Mouse (Mus musculus) erythroblast, embryonic 14.5 days (primary cell): ENCODE measurements around the gene Casq1. TPM values are rescaled to one million over a fixed set of nuclear protein-coding genes. Genes with fewer than 3 reads are reported as not detected.

ENCODE experiments used
- H3K27me3 ChIP-seq: 2 replicates; pipeline ENCODE4 v1.6.1; 2012; ENCODE audit warnings: inconsistent platforms; ENCODE audit not compliant: control insufficient read depth
- H3K36me3 ChIP-seq: 2 replicates; pipeline ENCODE4 v1.6.1; 2012; ENCODE audit warnings: mild to moderate bottlenecking, inconsistent platforms; ENCODE audit not compliant: control insufficient read depth
- H3K4me1 ChIP-seq: 2 replicates; pipeline ENCODE4 v1.6.1; 2012; ENCODE audit warnings: inconsistent platforms; ENCODE audit not compliant: control insufficient read depth
- H3K4me3 ChIP-seq: replicated peaks from 2 replicates; pipeline ENCODE3; 2012; ENCODE audit warnings: moderate library complexity, mild to moderate bottlenecking, inconsistent platforms
- H3K9me3 ChIP-seq: 2 replicates; pipeline ENCODE4 v1.6.1; 2012; ENCODE audit warnings: low read length, inconsistent platforms, mixed read lengths; ENCODE audit not compliant: control insufficient read depth
- GATA1 ChIP-seq: IDR thresholded peaks from 2 replicates; pipeline ENCODE4 v1.6.1; 2012; ENCODE audit warnings: low read length, inconsistent platforms, mixed read lengths
- TAL1 ChIP-seq: IDR thresholded peaks from 3 replicates; pipeline ENCODE4 v1.6.1; 2012; ENCODE audit warnings: low read length, inconsistent platforms, mixed read lengths
- polyA plus RNA-seq: library from polyadenylated mRNA; stranded (reverse); fragments of >175 nt; gene quantifications from 2 replicates; pipeline ENCODE4 v1.2.3, GENCODE M21; 2012

The Casq1 gene
- polyA plus RNA-seq, 1 experiment: not detected

- no peaks in the 10 kb centered on the region for H3K36me3 ChIP-seq
- H3K4me3 ChIP-seq: no peak overlapping the region
- no peaks in the 10 kb centered on the region for H3K9me3 ChIP-seq
- H3K4me1 ChIP-seq: peaks cover 7% of the 10 kb centered on the region
- no peak for TF ChIP-seq GATA1
- TF ChIP-seq TAL1: no peak
- H3K27me3 ChIP-seq: peaks cover 9% of the 10 kb centered on the region
Observed at GRCm38 (mm10) chr1:172212776-172213175, 6.9 kb downstream of the Casq1 start.

- Histone ChIP-seq H3K4me1 (peaks cover 8% of the 10 kb centered on the region), H3K36me3 (peaks cover 4% of the 10 kb centered on the region), H3K27me3 (peaks cover 46% of the 10 kb centered on the region), H3K9me3 (no peaks in the 10 kb centered on the region), H3K4me3 (no peak overlapping the region)
- TF ChIP-seq TAL1: no peak
- TF ChIP-seq GATA1: no peak
Observed at GRCm38 (mm10) chr1:172207111-172207584, 12.5 kb downstream of the Casq1 start.

- Histone ChIP-seq H3K4me3 (peak within 1 kb of the TSS; percentile 54), H3K9me3 (no peaks in the 10 kb centered on the region), H3K27me3 (peaks cover 44% of the 10 kb centered on the region), H3K4me1 (peaks cover 8% of the 10 kb centered on the region), H3K36me3 (peaks cover 12% of the 10 kb centered on the region)
- TF ChIP-seq TAL1 (no peak), GATA1 (no peak)
Observed at GRCm38 (mm10) chr1:172206141-172206917, 13.3 kb downstream of the Casq1 start, which contains the start of gene Pea15a. Gene Pea15a (minus strand): TSS chr1:172206804.

DNA sequence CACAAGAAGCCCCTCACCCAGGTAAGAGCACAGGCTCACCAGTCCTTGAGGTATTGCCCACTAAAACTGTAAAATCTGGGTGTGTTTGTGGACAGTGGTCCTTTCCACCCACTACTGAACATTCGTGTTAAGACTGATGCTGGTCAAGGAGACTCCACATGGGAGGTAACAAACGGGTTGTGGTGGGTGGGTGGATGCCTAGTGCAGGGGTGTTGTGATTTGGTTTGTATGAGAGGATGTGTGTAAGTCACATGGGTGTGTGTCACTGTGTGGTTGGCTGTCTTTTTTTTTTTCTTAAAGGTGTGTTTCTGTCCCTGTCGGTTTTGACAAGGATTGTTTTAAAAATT, 14.0 kb downstream of the Casq1 start:
- TF ChIP-seq TAL1 (no peak), GATA1 (no peak)
- Histone ChIP-seq H3K4me1 (peaks cover 8% of the 10 kb centered on the region), H3K27me3 (peaks cover 44% of the 10 kb centered on the region), H3K36me3 (peaks cover 18% of the 10 kb centered on the region), H3K9me3 (no peaks in the 10 kb centered on the region), H3K4me3 (no peak overlapping the region)

- no peak overlapping the region for H3K4me3 ChIP-seq
- H3K27me3 ChIP-seq: peaks cover 44% of the 10 kb centered on the region
- H3K4me1 ChIP-seq: peaks cover 8% of the 10 kb centered on the region
- no peaks in the 10 kb centered on the region for H3K9me3 ChIP-seq
- TF ChIP-seq TAL1: no peak
- peaks cover 24% of the 10 kb centered on the region for H3K36me3 ChIP-seq
Observed at GRCm38 (mm10) chr1:172204814-172205740, 14.6 kb downstream of the Casq1 start.

DNA sequence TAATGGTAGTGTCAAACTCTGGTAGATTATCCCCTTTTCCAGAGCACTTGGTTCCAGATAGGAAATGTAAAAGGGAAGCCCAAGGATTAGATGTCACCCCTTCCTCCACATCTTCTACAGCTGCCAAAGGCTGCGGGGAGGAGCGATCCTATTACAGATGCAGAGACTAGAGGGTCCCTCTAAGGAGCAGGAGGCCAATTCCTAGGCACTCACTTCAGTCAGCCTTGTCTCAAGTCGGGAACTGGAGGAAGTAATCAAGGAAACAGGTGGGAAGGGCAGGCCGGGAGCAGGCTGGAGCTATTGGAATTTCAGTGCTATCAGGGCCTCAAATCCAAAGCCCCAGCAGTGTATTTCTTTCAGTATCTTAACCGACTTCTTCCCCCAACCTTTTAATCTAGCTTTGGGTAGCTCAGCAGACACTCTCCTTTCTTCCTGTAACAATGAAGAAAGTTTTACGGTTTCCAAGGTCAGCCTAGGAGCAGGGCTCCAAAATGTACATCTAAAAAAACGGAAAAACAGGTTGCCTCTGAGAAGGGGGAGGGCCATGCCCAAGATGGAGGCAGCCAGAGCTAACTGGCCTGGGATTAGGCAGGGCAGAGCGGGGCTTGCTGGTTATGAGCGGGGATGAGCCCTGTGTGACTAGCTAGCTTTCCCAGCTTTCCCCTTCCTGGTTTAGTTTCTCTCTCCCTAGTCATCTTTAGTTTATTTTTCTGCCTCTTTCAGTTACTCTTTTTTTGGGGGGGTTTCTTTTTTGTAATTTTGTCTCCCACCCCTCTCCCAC, 15.4 kb downstream of the Casq1 start:
- Histone ChIP-seq H3K27me3 (peaks cover 44% of the 10 kb centered on the region), H3K36me3 (peaks cover 33% of the 10 kb centered on the region), H3K9me3 (no peaks in the 10 kb centered on the region), H3K4me1 (peaks cover 8% of the 10 kb centered on the region), H3K4me3 (no peak overlapping the region)
- TF ChIP-seq GATA1 (no peak), TAL1 (no peak)

- H3K4me3 ChIP-seq: no peak overlapping the region
- peaks cover 38% of the 10 kb centered on the region for H3K36me3 ChIP-seq
- H3K27me3 ChIP-seq: peaks cover 44% of the 10 kb centered on the region
- no peaks in the 10 kb centered on the region for H3K9me3 ChIP-seq
- TF ChIP-seq TAL1: no peak
- no peak for TF ChIP-seq GATA1
- H3K4me1 ChIP-seq: peaks cover 8% of the 10 kb centered on the region
Observed at GRCm38 (mm10) chr1:172203566-172203965, 16.1 kb downstream of the Casq1 start.

DNA sequence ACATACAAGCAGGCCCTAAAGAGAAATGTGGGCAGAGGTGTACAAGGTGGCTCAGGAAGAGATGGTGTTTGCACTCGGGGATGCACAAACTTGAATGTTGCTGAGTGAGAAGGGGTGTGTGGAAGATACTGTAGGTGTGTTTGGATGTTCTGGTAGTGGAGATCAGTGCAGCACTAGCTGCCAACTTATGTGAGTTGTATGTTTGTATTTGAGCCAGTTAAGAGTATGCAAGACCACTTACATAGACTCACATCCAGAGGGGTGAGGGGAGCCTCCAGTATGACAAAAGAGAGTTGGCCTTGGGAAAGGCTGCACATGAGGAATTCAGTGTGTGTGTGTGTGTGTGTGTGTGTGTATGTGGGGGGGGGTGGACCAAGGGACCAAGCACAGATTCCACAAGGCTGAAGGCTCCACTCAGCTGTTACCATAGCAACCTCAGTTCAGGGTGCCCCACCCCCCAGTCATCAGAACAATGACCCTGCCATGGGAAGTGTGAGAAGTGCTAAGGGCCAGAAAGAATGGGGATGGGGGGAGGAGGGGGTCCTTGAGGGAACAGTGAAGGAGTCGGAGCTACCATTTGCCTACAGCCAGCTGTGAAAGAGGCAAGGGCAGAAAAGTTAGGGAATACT, 16.7 kb downstream of the Casq1 start:
- Histone ChIP-seq H3K4me3 (no peak overlapping the region), H3K36me3 (peaks cover 44% of the 10 kb centered on the region), H3K9me3 (no peaks in the 10 kb centered on the region), H3K27me3 (peaks cover 44% of the 10 kb centered on the region), H3K4me1 (peaks cover 8% of the 10 kb centered on the region)
- no peak for TF ChIP-seq GATA1
- no peak for TF ChIP-seq TAL1
